Mouse (Mus musculus) cerebellum, postnatal 4 days (tissue): ENCODE results near the gene Gtf2f2.

Source experiments
- DNase-seq, 2 experiments: peaks; one replicate each; pipeline ENCODE4 v3.0.0; 2022; ENCODE audit warnings: low spot score in 2 of 2, mixed read lengths in 1 of 2

Gene Gtf2f2

DNA sequence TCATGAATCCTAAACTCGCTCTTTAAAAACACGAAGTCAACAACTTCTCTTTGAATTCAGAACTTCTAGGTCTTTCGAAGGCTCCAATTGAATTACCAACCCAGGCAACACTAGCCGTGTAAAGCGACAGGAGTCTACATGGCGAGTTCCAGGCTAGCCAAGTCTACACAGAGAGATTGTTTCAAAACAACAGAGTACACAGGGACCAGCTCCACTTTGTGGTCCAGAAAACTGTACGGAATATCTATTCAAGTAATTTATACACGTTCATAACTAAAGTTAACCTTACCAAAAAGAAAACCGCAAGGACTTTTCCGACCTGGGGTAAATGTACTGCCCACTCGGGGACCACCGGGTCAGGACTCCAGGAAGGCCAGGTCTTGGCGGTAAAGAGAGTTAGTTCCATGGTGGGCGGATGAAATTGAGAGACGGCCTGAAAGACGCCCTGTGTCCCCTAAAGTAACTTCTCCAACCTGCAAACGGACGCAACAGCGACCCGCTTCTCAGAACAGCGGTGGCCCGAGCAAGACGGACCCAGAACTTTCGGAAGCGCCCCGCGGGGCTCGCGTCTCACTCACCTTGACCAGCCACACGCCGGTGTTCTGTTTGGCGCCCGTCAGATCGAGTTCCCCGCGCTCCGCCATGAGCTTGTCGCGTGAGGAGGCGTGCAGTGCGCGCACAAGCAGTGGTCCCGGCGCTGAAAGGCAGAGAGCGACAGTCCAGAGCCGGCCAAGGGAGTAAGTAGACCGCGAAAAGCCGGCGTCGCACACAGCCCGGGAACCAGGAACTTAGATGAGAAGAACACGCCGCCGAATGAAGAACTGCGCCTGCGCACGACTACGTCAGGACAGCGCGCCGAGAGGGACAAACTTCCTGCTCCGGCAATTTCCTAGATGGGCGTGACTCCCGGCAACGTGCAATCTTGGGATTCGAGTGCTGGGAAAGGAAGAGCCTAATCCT is at the start of gene Gtf2f2:
TSS of gene Gtf2f2 (minus strand) at position 764 of the 960 bp plus-strand sequence.
- DNase-seq, result peak; percentile 98 to 99

DNA sequence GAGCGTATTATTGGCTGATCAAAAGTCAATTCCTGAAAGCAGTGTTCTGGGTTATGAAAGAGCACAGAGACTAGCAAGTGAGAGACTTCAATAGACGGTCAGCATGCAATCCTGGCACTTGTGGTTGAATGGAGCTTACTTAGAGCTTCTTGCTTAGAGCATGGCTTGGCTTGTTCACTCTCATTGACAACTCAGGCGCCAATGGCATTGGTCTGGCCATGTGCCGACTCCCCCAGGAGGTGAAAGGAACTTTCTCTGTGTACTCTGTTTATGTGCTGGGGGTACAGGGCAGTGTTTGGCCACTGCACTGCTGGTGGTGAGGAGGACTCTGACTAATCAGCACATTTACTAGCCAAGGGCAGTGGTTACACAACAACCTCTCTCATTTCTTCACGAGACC is 48.8 kb upstream of the Gtf2f2 start:
- no peak for DNase-seq

DNA sequence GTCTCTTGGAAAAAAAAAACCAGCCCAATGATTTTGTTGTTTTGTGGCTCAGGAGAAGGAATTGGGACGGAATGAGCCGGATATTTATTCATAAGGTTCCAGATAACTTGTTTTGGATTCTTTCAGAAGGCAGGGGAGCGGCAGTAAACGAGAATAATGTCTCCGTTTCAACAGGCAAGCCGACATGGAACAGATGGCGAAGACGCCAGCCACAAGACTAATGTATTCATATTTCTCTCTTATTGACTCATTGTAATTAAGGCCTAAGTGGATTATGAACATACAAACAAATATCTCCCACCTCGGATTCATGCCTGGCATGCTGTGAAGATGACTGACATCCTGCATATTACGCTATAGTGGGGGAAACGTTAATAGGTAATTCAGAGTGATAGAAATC is 43.1 kb upstream of the Gtf2f2 start:
- DNase-seq, result no peak

DNA sequence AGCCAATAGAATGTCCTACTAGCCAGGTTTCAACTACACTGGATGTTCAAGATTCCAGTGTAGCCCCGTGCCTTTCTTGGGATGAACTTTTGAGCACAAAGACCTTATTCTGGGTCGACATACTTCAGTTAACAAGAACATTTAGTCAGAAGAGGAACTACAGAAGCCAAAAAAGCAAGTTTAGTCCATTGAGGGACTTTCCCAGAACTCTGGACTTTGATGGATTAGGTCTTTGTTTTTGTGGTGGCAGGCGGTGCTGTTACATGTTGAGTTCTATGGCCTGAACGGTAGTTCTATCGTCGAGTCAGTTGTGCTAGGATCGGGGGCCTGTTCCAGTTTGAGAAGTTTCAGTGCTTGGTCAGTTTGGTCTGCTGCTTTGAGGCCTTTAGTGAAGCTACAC is 41.3 kb upstream of the Gtf2f2 start:
- DNase-seq, result no peak

DNA sequence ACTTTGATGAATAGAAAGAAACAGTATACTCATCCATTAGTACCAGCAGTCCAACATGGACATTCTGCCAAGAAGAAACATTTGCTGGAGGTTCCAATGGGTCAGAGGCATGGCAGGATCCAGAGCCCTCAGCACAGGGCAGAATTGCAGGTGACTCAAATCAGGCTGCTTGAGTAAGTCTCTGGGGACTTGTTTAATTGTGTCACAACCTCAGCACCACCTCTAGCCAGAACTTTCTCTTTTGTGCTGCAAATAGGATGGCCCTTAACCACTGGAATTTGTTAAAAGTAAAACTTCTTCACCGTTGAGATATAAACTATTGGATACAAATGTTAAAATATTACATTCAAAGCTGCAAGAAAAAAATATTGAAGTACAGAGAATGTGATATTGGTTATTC is 35.1 kb upstream of the Gtf2f2 start:
- DNase-seq, result no peak

DNA sequence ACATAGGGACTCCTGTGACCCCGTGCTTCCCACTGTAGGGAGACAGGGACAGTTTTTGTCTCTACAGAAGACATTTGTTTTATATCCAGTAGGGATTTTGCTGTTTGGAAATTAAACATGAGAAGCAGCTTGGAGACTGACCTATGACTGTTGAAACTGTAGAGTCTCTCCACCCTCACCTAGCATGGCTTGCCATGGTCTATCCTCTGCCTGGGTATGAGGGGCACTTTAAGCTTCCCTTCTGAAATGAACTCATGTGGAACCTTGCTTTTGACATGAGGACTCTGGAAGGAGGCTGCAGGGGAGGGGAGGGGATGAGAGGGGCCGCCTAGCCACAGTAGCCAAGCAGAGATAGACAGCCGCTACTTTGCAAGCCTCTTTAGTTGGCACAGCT is 33.5 kb upstream of the Gtf2f2 start:
- no peak for DNase-seq

DNA sequence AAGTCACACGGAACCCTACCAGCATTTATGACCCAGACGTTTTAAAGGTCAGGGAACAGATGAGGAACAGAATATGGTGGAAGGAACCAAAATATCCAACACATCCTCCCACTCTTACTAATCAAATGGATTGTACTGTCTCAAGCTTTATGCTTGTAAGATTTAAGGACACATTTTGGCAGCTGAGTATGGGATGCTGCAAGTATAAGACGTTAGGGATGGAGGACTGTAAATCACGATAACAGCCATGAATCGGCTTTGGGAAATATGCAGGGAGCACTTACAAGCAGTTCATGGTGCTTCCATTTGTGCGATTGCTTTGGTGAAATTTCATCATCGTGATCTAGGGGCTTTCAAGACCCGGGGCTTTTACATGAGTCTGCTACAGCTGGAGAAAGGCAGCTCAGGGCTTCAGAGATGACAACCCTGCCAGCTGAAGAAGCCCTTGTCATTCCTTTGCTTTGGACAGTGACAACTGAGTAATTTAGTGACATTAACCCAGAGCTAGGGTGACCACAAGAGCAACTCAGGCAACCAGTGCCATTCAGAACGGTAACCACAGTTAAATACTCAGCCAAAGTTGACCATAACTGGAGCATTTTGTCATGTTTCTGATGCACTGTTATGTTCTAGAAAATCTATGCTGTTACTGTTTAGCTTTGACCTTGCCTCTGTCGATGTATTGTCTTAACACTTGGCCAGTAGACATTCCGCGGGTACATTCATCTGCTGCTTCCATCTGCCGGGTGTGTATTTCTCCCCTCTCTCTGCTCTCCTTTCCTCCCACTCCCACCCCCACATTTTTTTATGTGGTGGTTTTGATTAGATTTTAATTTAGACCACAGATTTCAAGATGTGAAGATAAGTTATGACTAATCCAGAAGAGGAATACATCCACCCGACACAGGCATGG is 32.8 kb upstream of the Gtf2f2 start:
- DNase-seq, result no peak

DNA sequence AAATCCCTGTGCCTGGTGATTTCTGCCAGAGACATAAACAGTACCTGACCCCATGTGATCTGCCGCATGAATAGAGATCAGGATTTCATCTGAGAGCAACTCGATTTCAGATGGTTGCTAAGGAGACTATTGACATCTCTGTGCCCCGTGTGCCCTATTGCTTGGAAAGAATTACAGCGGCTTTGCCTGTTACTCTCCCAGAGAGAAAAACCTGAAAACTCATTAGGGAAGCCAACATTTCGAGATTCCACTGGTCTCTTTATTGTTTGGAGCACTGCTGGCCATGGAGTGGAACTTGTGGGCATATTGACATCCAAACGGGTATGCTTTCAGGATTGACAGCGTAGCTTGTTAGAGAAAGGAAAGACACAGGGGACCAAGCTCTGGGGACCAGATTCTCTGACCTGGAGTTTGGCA is 22.6 kb upstream of the Gtf2f2 start:
- DNase-seq, result no peak

DNA sequence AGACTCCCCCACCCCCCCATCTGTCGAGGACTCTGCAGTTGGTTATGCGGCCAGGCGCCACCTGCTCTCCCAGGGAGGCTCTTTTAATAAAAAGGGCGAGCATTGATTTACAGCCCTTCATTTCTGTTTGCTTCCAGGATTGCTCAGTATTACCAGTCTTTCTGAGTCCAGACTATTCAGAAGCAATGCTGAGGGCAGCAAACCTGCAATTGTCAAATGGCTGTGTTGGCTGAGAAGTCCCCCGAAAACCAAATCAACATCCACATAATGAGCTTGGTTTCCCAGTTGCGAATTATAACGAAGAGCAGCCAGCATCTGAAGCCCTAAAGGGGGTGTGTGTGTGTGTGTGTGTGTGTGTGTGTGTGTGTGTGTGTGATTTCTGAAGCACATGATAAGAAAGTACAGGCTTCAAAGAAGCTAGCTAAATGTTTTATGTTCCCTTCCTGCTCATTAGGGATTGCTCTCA is 22.0 kb upstream of the Gtf2f2 start:
- no peak for DNase-seq

DNA sequence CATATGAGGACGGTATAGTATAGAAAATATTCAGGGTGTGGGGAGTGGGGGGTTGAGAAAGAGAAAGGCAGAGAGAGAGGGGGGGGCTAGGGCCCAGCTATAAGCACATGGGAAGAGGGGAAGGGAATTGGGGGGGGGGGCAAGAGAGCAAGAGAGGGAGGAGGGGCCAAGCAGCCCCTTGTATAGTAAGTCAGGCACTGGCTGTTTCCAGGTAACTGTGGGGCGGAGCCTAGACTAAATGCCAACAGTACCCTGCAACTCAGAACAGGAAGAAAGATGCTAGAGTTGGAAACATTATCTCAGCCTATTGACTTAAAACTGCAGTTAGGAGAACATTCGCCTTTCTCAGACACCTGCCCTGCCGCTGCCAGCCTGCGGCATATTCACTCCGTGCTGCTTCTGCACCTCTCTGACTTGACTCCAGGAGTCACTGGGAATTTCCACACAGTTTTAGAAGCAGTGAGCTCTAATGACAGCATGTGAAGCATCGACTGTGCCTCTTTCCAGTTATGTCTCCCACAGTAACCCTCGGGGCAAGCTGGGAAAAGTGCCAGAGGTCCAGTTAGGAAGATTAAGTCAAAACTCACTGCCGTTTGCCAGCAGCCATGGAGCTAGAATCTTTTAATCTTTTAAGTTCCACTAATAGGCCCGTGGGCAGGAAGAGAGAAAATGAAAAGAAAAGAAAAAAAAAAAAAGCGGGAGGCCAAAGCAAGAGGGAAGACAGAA is 20.6 kb upstream of the Gtf2f2 start:
- peak in 1 of 2 experiments; percentile 65 for DNase-seq

DNA sequence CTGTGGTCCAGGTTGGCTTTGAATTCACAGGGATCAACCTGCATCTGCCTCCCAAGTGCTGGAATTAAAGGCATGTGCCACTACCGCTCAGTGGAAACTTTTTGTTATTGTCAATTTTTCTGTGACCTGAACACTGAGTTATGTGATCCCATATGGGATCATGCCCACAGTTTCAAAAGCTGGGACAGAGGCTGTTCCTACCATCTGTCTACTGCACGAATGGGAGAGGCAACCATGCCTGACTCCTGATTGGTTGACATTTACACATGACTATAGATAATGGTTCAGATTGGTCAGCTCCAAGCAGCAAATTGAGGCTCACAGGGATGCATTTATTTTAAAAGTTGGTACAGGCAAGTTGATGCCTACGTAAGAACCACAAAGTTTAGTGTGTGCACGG is 14.0 kb upstream of the Gtf2f2 start:
- DNase-seq, result no peak

DNA sequence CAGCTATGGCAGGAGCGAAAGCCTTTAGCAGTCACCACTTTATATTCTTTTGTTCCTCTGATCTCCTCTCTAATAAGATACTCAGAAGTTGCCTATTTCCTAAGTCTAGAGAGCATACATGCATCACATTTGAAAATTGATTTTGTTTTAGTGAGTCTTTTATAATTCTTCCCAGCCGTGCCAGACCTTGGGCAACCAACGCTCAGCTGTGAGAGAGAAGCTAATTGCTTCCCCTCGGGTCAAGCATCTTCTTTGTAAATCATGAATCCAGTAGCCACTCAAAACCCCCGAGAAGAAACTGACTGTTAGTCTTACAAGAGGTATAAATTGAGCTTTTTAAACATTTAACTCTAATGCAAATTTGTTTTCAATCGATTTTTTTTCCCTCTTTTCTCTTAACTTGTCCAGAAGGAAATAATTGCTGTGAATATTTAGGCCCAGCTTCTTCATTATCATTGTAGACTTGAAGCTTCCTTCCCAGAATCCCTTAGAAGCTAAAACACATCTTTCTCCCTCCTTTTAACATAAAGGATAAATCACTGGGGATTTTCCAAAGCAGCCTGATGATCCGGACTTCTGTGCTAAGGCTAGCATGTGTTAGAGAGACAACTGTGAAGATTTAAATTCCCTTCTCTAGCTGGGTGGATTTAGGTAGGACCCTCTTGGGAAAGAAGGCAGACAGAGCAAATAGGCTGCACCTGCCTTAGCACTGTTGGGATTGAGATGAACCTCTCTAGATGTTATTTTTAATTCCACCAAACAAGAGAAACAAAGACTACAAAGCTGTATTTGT is 10.5 kb upstream of the Gtf2f2 start:
- DNase-seq, result no peak

DNA sequence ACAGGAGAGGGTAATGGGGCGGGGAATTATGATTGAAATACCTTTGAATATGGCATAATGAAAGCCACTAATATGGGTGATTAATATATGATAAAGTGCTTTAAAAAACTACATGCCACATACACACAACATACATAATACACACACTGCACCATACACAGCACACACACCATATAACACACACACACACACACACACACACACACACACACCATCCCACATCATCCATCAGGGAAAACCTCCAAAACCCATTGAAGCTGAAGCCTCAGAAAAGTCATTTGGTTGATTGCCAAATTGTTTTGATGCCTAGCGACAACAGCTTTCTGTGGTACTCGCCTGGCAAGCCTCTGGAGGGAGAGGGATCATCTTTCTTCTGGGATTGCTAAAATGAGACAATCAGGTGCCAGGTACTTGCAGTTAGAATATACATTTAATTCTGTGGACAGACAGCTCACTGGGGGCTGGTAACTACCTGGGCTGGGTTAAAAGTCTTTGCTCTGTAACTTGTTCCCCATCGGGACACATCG is 9.7 kb upstream of the Gtf2f2 start:
- DNase-seq, result no peak

DNA sequence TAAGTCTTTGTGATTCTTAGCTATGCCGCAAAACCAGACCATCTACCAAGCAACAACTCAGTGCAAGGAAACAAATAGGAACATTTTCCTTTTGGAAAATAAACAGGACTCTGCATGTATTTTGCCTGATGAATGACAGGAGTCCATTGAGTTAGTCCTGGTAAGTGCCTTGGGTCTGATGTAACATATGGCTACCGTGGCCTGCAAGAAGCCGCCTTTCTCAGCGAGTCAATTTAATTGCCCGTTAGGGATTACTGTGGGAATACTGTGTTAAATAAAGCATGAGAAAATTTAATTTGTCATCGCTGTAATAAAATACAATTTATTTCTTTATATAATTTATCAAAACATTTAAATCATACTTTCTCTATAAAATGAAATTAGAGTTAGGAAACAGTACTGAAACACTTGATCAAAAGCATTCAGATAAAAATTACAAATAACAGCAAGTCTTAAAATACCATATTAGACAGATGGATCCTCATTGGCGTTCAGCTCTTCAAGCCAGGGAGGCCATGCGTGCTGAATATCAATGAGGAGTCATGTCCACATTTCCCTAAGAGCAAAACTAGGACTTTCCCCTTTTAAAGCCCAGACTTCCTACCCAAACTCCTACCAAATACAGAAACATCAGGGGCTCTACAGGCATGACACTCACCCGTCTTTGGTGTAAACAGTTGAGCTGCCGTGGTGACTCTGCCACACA is 7.3 kb upstream of the Gtf2f2 start:
- DNase-seq, result no peak

DNA sequence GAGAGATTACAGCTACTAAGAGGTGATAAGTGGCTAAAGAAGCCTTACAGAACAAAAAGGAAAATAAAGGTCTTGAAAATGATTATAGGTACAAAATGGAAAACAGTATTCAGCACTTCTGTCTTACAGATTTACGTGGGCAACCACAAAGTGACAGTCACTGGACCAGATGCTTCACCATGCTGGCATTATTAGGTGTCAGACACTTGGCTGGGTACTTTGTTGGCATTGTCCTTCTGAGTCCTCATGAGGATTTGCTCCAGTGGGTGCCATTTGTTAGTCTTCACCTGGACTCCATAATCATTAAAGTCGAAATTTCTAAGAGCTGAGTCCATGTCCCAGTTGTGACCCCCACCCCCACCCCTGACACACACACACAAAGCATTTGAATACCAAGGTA is 3.7 kb upstream of the Gtf2f2 start:
- DNase-seq, result no peak

DNA sequence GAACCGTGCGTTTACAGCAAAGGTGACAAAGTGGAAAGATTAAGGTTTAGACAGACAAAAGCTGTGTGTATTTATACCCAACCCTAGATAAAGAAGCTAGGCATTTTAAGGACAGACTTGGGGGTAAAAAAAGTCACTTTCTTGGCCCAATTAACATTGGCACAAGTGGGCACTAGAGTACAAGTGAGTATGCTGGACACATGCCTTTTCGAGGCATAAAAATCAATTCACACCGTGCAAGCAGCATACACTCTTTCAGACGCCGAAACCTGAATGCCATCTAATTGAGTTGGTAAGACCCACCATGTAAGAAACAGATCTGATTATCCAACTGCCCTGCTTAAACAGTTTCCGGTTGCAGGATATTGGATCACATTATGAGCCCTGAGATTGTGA is 395 bp upstream of the Gtf2f2 start:
- DNase-seq, result no peak

DNA sequence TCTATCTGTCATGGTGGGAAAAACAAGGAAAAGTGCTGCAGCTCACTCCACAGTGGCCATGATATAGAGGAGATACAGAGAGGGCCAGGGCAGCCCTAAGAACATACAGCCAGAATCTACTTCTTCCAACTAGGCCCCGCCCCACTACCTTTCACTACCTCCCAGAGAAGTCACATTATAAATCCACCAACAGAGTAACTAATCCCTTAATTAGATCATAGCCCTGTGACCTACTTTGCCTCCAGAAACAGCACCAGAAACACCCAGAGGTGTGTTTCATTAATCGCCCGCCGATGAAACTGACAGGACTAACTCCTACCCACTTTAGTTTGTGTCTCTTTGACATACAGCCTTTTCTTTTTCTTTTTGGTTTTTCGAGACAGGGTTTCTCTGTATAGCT is 1.5 kb downstream of the Gtf2f2 start:
- DNase-seq, result no peak

DNA sequence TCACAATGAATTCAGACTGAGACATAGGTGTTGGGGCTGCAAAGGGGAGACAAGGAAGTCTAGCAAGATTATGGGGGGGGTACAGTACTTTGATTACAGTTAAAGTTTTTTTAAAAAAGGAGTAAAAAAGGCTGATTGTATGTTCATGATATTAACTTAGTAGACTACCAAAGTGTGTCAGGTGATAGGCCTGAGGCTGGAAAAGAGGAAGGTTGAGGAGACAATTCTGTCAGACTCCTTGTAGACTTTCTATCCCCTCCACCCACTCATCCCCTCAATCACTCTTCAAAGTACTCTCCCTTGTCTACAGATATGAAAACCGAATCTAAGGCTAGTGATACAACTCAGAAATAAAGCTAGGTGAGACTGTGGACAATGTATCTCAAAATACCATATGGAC is 2.5 kb downstream of the Gtf2f2 start:
- DNase-seq, result no peak

DNA sequence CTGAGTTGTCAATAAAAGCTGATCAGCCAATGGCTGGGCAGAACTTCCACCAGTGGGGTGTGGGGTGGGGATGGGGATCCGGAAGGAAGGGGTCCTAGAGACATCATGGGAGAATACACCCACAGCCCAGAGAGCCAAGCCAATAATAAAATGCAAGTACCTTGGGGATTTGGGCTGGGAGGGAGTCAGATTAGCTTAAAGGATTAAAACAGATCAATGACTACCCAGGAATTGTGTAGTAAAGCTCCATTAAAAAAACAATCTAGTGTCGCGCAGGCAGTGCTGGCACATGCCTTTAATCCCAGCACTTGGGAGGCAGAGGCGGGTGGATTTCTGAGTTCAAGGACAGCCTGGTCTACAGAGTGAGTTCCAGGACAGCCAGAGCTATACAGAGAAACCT is 5.7 kb downstream of the Gtf2f2 start:
- DNase-seq, result no peak

DNA sequence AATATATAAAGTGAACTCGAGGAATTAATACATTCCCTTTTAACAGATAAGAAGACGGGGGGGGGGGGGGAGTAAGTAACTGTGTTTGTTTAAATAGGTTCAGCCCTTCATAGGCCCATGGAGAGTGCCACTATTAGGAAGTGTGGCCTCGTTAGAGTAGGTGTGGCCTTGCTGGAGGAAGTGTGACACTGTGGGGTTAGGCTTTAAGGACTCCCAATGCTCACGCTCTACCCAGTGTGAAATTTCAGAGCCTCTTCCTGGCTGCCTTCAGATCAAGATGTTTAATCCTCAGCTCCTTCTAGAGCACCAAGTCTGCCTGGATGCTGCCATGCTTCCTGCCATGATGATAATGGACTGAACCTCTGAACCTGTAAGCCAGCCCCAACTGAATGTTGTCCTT is 8.9 kb downstream of the Gtf2f2 start:
- no peak for DNase-seq
